20 mouse cellular contexts compared by ENCODE assay signal in genomic region chr1:170802669-170803068, GRCm38 (mm10).
DNase-seq lines count a peak whose midpoint lies in the region; ATAC-seq and TF ChIP-seq lines count a peak whose summit lies in the region.
"Had no signal": no experiment of that assay in that cellular context is flagged by ENCODE, and none has a peak within 500 bp of the region (broad histone marks: within the 10 kb centered on the region; RNA-seq: fewer than 3 reads in every experiment).

No protein-coding gene starts in this region.

- H3K79me2 ChIP-seq in liver, adult 2 months (ENCODE audit: control insufficient read depth, insufficient read depth, low read length) = no peaks in the 10 kb centered on the region; the same call in 1 of the 2 replicates

- intact Hi-C loops in gastrocnemius, adult 2 months (cut with DNase I) = no loop called here

- ATAC-seq in heart, embryonic 12.5 days (ENCODE audit: insufficient number of reproducible peaks, low FRiP score) = no peak
- no peak for ATAC-seq in liver, embryonic 11.5 days (replicated peaks; ENCODE audit: low FRiP score)
- 0 out of 2 replicates have a peak, but pooled peaks have one; percentile 11 for ATAC-seq in heart, postnatal 0 days (ENCODE audit: insufficient read depth, low read depth)
- ATAC-seq: forebrain, embryonic 16.5 days; intestine, embryonic 16.5 days had no signal

- H3K36me3 ChIP-seq in heart, embryonic 12.5 days = peaks cover 10% of the 10 kb centered on the region
- peaks cover 21% of the 10 kb centered on the region for H3K36me3 ChIP-seq in liver, adult 2 months (ENCODE audit: control insufficient read depth, insufficient read depth, low read length)
- no peaks in the 10 kb centered on the region; the same call in 1 of the 2 replicates for H3K36me3 ChIP-seq in liver, embryonic 11.5 days (ENCODE audit: control insufficient read depth, insufficient read depth, low read length)
- H3K36me3 ChIP-seq in heart, postnatal 0 days (replicated peaks; ENCODE audit: control insufficient read depth, insufficient read depth, low read length) = peaks cover 21% of the 10 kb centered on the region
- H3K36me3 ChIP-seq: forebrain, embryonic 12.5 days had no signal

- H3K4me3 ChIP-seq in gastrocnemius, adult 2 months = no peak overlapping the region
- H3K4me3 ChIP-seq in heart, embryonic 12.5 days = no peak overlapping the region
- H3K4me3 ChIP-seq in liver, adult 2 months (ENCODE audit: insufficient read depth, low read depth, low read length) = no peak overlapping the region
- no peak overlapping the region for H3K4me3 ChIP-seq in liver, embryonic 11.5 days (ENCODE audit: low read depth, low read length)
- H3K4me3 ChIP-seq in heart, postnatal 0 days (ENCODE audit: low read depth, low read length) = no peak overlapping the region
- H3K4me3 ChIP-seq: embryonic facial prominence, embryonic 13.5 days; forebrain, embryonic 12.5 days; hindbrain, embryonic 15.5 days had no signal

- H3K4me2 ChIP-seq in heart, embryonic 12.5 days = no peak overlapping the region
- no peak overlapping the region for H3K4me2 ChIP-seq in liver, embryonic 11.5 days
- H3K4me2 ChIP-seq in heart, postnatal 0 days (ENCODE audit: low read depth, low read length) = no peak overlapping the region
- H3K4me2 ChIP-seq: embryonic facial prominence, embryonic 13.5 days; forebrain, embryonic 12.5 days; hindbrain, embryonic 15.5 days had no signal

- no peak for DNase-seq in gastrocnemius, adult 2 months
- no peak for DNase-seq in gastrocnemius, adult 8-10 months (ENCODE audit: low spot score in 2 of 2)
- no peak for DNase-seq in heart, adult 9 months (ENCODE audit: low spot score in 2 of 2)
- DNase-seq in liver, adult 2 months (ENCODE audit: extremely low read depth, low read depth, low spot score) = peak; percentile 62
- DNase-seq in liver, embryonic 11.5 days (ENCODE audit: low spot score) = no peak
- no peak for DNase-seq in heart, postnatal 0 days (ENCODE audit: low spot score)
- no peak for DNase-seq in kidney, adult 9 months
- DNase-seq: adrenal gland, postnatal 25 days; B cell, adult 2 months; cerebellum, adult 18-20 months; cerebellum, adult 9-11 months; cerebellum, postnatal 36 days; gastrocnemius, postnatal 25 days; kidney, adult 2 months had no signal

- peaks cover 18% of the 10 kb centered on the region for H3K4me1 ChIP-seq in heart, embryonic 12.5 days (replicated peaks)
- H3K4me1 ChIP-seq in liver, adult 2 months (ENCODE audit: control insufficient read depth, insufficient read depth, low read length) = no peaks in the 10 kb centered on the region
- H3K4me1 ChIP-seq in liver, embryonic 11.5 days (replicated peaks; ENCODE audit: control insufficient read depth, insufficient read depth, low read length) = no peaks in the 10 kb centered on the region
- H3K4me1 ChIP-seq in heart, postnatal 0 days (ENCODE audit: control insufficient read depth, insufficient read depth) = peaks cover 5% of the 10 kb centered on the region
- H3K4me1 ChIP-seq: hindbrain, embryonic 15.5 days had no signal

- H3K27ac ChIP-seq in gastrocnemius, adult 2 months = peak overlapping the region; percentile 3; the same call in 1 of the 2 replicates
- H3K27ac ChIP-seq in heart, embryonic 12.5 days (ENCODE audit: poor library complexity, severe bottlenecking) = peak overlapping the region; percentile 77
- H3K27ac ChIP-seq in liver, adult 2 months (replicated peaks; ENCODE audit: insufficient read depth, low read depth, low read length) = no peak overlapping the region
- no peak overlapping the region for H3K27ac ChIP-seq in liver, embryonic 11.5 days (ENCODE audit: low read depth, low read length)
- H3K27ac ChIP-seq in heart, postnatal 0 days (ENCODE audit: low read depth) = peak overlapping the region; percentile 56
- H3K27ac ChIP-seq: embryonic facial prominence, embryonic 13.5 days; forebrain, embryonic 12.5 days; hindbrain, embryonic 15.5 days had no signal

- TF ChIP-seq EP300 in heart, postnatal 0 days (IDR thresholded peaks at IDR 0.05; ENCODE audit: low read depth) = no peak

- no peak for TF ChIP-seq POLR2A in liver, adult 2 months (IDR thresholded peaks at IDR 0.05; ENCODE audit: extremely low read depth, insufficient read depth, low read length)

- TF ChIP-seq CTCF in gastrocnemius, adult 2 months (IDR thresholded peaks at IDR 0.05) = no peak
- TF ChIP-seq CTCF in liver, adult 2 months (IDR thresholded peaks at IDR 0.05; ENCODE audit: low read depth, low read length) = no peak
- TF ChIP-seq CTCF in heart, postnatal 0 days (IDR thresholded peaks at IDR 0.05; ENCODE audit: low read depth) = no peak

- no peaks in the 10 kb centered on the region for H3K9me3 ChIP-seq in heart, embryonic 12.5 days (replicated peaks)
- no peaks in the 10 kb centered on the region for H3K9me3 ChIP-seq in liver, embryonic 11.5 days (ENCODE audit: control insufficient read depth, low read length)
- no peaks in the 10 kb centered on the region for H3K9me3 ChIP-seq in heart, postnatal 0 days (replicated peaks; ENCODE audit: control insufficient read depth, low read length)
- H3K9me3 ChIP-seq: embryonic facial prominence, embryonic 13.5 days; forebrain, embryonic 12.5 days; hindbrain, embryonic 15.5 days had no signal

- H3K27me3 ChIP-seq in heart, embryonic 12.5 days (replicated peaks) = no peaks in the 10 kb centered on the region
- H3K27me3 ChIP-seq in liver, adult 2 months (ENCODE audit: control insufficient read depth, insufficient read depth, low read length) = no peaks in the 10 kb centered on the region
- no peaks in the 10 kb centered on the region for H3K27me3 ChIP-seq in liver, embryonic 11.5 days (replicated peaks; ENCODE audit: control insufficient read depth, insufficient read depth, low read length)
- no peaks in the 10 kb centered on the region for H3K27me3 ChIP-seq in heart, postnatal 0 days (ENCODE audit: control insufficient read depth, insufficient read depth, low read length)
- H3K27me3 ChIP-seq: embryonic facial prominence, embryonic 13.5 days; forebrain, embryonic 12.5 days; hindbrain, embryonic 15.5 days had no signal

- WGBS in heart, embryonic 12.5 days = 28% methylated on average over 7 of the region's 7 CpGs
- WGBS in liver, adult 2 months = 30% methylated on average over 7 of the region's 7 CpGs
- 60% methylated on average over 7 of the region's 7 CpGs for WGBS in liver, embryonic 11.5 days
- WGBS in heart, postnatal 0 days = 22% methylated on average over 7 of the region's 7 CpGs

- no peak overlapping the region for H3K9ac ChIP-seq in heart, embryonic 12.5 days
- H3K9ac ChIP-seq in liver, adult 2 months (ENCODE audit: low read depth, low read length) = no peak overlapping the region
- no peak overlapping the region for H3K9ac ChIP-seq in liver, embryonic 11.5 days (ENCODE audit: low read depth, low read length)
- no peak overlapping the region for H3K9ac ChIP-seq in heart, postnatal 0 days (replicated peaks; ENCODE audit: low read depth, low read length)
- H3K9ac ChIP-seq: embryonic facial prominence, embryonic 13.5 days; forebrain, embryonic 12.5 days; hindbrain, embryonic 15.5 days had no signal

Comparison
In these comparisons a context has a peak if more than half of its experiments do, and no peak if none do; other contexts are left out.
1. H3K27ac ChIP-seq: peak in gastrocnemius, adult 2 months (single experiment), heart, embryonic 12.5 days (single experiment) and heart, postnatal 0 days (single experiment); none in liver, adult 2 months (single experiment) and liver, embryonic 11.5 days (single experiment).